Mouse (Mus musculus): ENCODE measurements around the gene Iqcj.

Iqcj gene

DNA sequence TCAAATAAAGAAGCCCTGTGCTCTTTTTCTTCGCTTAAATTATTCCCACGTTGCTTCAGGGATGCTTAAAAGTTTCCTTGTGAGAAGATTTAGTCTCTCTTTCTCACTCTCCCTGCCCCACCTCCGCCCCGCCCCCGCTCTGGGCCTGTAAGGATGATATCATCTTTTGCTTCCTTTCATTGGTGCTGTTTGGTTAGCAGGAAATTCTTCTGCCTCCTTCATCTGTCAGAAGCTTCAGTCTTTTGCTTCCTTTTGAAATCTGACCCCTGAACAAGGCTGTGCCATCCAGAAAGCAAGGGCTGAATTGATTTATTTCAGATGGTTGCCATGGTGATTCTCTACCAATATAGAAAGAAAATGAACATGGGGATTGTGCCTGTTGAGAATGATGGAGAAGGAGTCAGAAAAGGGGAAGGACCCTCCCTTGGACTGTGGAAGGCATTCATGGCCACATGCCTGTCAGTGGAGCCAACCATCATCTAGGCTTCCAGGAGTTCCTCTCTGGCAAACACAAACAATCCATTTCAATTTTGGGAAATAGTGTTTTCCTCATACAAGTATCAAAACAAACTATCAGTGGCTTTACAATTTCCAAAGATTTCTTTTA, 62.5 kb downstream of the Iqcj start:
- in situ Hi-C loops (cut with MboI, MseI) = no loop called here

DNA sequence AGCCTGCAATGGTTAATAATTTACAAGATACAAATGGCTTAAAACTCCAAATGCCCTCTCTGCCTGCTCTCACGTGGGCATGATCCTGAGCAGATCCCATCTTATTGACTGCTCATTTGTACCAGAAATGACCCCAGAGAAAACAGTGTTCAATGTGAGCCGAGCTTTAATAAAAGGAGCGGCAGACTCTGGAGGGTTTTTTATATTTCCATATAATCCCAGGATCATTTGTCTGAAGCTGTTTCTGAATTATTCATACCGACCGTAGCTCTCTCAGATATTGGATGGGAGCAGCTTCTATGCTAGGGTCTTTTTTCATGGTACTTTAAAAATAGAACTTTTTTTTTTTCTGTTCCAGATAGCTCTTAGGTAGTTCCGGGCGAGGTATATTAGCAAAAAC, 67.7 kb downstream of the Iqcj start:
- in situ Hi-C loops (cut with MboI, MseI) = no loop called here

GRCm38 (mm10) chr3:67960133-67960532, 68.1 kb downstream of the Iqcj start:
- in situ Hi-C loops (cut with MboI, MseI) = no loop called here

GRCm38 (mm10) chr3:67960727-67961126, 68.7 kb downstream of the Iqcj start:
- in situ Hi-C loops (cut with MboI, MseI) = no loop called here

DNA sequence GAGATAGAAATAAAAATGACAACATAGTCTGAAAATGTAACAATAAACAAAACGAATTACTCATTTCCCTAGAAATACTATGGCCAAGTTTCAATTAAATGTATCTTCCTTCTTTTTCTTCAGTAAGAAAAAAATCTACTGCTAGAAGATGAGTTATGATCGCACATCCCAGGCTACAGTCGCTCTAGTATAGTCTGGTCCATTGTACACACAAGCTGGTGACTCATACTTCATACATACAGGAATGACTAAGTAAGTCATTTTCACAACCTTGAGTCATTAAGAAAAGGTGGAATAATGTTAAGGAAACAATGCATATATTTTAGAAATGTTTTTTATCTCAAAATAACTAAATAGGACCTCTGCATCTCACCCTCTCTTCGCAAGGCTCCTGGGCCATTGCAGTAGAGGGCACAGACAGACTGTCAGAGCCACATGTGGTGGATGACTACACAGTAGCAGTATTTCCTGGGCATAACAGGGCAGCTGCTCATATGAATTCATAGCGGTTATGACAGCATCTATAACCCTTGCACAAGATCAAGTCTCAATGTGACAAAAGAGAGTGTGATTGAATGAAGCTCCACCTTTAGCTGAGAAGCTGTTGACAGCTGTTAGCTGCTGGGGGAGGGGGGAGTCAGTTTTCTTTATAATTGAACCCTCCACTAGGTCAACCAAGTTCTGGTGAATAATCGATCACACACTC, 70.1 kb downstream of the Iqcj start:
- in situ Hi-C loops (cut with MboI, MseI) = no loop called here

DNA sequence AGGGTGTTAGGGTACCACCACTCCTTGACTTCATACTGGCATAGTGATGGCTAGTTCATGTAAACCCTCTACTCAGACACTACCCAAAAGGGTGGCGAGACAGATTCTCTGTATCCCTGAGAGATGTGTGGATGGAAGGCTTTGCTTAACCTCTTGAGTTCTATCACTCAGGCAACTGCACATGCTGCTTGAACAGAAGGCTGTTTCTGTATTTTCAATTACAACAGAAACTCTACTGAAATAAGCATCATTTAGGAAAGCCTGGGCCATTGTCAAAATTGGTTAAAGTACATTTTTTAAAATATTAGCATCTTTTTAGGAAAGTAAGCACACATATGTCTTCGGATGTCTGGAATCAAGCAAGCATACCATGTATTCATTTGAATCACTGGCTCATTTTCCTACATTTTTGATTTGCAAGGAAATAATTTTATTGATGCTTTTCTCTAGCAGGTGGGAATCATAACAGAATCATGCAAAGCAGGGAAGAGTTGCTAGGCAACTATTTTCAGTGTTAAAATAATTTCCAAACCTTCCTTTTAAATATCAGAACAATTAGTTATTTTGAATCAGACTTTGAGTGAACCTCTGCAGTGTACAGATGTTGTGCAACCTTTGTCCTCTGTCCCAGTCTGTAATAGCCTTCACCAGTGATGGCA, 82.4 kb downstream of the Iqcj start:
- in situ Hi-C loops (cut with MboI, MseI) = loop anchor here in 1 of 2 experiments (10.0 kb wide), 1 partner anchor 1990 kb away; no protein-coding TSS in a partner anchor

DNA sequence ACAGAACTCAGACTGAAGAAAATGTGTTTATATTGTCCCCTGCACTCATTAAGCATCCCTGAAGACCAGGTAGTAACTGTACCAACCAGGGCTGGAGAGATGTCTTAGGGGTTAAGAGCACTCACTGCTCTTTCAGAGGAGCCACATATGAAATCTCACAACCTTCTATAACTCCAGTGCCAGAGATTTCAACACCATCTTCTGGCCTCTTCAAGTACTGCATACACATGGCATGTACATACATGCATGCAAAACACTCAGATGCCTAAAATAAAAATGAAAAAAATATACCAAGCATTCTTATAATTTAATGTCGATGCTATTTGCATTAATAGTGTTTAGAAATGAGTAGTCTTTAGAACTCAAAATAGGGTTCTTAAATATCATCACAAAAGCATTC, 88.0 kb downstream of the Iqcj start:
- in situ Hi-C loops (cut with MboI, MseI) = no loop called here

DNA sequence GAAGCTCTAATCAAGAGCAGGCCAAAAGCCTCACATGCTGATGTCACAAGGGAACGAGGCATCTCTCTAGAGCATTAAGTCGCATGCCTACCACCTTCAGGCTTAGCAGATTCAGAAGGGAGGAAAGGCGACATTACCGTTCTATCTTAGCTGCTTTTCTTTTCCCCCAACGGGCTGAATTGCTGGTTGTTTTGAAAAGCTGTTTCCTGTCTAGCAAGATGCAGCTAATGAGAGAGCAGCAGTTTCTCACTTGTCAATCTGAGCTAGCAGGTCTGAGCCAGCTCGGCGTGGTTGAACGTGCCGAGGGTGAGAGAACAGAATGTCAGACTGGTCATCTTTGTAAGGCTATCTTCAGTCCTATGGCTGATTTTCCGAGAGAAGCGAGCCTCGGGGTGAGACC, 91.3 kb downstream of the Iqcj start:
- in situ Hi-C loops (cut with MboI, MseI) = no loop called here

DNA sequence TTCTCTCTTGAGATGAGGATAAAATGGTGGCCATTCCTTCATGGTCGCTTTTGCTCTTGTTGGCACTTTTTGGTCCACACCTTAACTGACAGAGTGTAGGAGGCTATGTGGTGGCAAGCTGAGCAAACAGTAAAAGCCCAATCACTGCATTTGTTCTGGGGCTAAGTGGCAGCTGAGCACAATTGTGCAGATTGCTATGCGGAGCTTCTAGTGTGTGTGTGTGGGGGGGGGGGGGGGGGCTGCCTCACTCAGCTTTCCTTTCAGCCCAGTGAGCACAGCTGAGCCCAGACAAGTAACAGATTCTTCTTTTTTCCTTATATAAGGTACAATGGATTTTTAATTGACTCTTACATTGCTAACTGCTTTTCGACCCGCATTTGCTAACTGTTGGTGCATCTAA, 110.4 kb downstream of the Iqcj start:
- in situ Hi-C loops (cut with MboI, MseI) = no loop called here

DNA sequence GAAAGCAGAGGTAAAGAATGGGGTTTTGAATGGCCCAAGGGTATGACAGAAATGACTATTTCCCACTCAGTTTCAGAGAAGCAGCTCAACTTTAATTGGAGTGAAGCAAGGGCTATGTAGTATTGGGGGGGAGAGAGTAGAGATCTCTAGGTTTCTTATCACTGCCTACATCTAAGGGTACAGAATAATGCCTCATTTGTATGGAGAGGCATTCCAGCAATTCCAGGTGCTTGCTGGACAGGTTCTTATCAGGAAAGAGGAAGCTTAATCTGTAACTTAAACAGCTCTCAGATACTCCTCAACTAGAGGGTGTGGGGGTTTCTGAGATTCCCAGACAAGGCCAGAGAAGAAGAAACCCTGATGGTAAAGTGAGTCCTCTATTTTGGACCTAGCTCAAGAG, 120.3 kb downstream of the Iqcj start:
- in situ Hi-C loops (cut with MboI, MseI) = no loop called here

- in situ Hi-C loops (cut with MboI, MseI) = no loop called here
Observed at GRCm38 (mm10) chr3:68015786-68016185, 123.8 kb downstream of the Iqcj start.

DNA sequence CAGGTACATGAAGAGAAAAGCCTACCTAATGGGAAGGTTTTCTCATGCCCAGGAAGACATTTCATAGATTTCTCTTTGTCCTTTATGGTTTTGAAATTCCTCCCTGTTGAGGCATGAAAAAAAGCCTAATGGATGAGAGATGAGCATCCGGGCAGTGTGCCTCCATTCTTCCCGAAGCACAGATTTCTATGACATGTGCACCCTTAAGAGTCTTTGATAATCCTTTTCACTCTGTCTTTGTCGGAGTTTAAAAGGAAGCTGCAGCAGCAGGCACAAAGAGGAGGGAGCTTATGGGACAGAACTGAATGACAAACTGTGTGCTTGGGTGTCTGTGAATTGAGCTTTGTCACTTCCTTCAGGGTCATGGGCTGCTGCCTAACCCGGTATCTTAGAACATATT, 127.4 kb downstream of the Iqcj start:
- in situ Hi-C loops (cut with MboI, MseI) = no loop called here

GRCm38 (mm10) chr3:68036097-68036496, 144.1 kb downstream of the Iqcj start:
- in situ Hi-C loops (cut with MboI, MseI) = no loop called here

DNA sequence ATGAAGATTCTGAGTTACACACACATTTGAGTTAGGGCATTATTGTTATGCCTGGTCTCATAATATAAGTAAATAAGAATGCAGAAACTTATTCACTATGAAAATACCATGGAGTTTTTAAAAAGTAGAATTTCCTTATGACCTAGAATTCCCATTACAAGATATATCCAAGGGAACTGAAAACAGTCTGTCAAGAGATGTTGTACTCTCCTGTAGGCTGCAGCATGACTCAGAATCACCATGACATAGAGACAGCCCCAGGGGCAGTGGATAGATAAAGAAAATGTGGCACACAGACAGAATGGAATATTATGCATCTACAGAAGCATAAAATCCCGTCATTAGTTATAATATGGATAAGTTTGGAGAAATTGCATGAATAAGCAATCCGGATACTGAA, 150.9 kb downstream of the Iqcj start:
- in situ Hi-C loops (cut with MboI, MseI) = loop anchor here (5.0 to 10.0 kb wide), 4 partner anchors 421 to 531 kb away; partner anchors contain the start of gene Rarres1 (in 1 of the 2)

DNA sequence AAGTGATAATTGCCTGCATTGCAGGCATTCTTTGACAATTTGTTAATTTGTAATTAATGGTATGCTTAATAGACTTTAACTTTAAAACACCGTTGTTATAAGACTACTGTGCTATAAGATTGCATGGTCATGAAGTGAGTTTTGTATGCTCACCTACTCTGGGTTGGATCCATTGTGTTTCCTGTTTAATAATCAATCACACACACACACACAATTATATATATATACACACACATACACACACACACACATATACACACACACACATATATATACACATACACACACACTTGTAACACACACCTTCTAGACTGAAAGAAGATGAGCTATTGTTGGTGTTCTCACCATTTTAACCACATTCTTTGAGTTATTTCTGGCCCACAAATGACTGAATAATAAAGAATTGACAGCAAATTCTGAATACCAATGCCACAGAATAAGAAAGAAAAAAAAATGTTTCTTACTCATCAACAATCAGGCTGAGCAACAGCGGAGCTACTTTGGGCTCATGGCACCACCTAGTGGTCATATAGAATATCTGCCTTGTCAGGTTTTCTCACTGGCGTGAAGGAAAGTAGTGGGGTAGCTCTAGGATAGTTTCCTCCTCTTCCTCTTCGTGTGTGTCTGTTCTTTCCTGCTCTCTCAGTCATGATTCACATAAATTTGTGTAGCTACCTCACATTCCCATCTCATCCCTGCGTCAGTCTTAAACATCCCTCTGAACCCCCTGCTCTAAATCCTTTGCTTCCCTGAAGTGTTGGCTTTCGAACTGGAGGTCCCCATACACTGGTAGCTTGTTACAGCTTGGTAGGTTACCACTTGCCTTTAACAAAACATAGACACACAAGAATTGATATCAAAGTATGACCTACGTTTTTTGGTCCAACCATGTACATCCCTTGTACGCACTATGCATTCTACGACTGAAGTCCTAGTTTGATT, 153.7 kb downstream of the Iqcj start:
- in situ Hi-C loops (cut with MboI, MseI) = loop anchor here in 1 of 2 experiments (10.0 kb wide), 2 partner anchors 499 to 531 kb away; partner anchors contain the start of gene Rarres1

GRCm38 (mm10) chr3:68053538-68053937, 161.5 kb downstream of the Iqcj start:
- in situ Hi-C loops (cut with MboI, MseI) = loop anchor here (10.0 to 25.0 kb wide), 3 partner anchors 429 to 1581 kb away; partner anchors contain the start of gene Mlf1 (in 1 of the 2)

GRCm38 (mm10) chr3:68055071-68055470, 163.1 kb downstream of the Iqcj start:
- in situ Hi-C loops (cut with MboI, MseI) = loop anchor here (5.0 to 25.0 kb wide), 4 partner anchors 430 to 1580 kb away; partner anchors contain the start of gene Mlf1 (in 1 of the 2)

- in situ Hi-C loops (cut with MboI, MseI) = loop anchor here (5.0 to 25.0 kb wide), 4 partner anchors 432 to 1578 kb away; partner anchors contain the start of gene Mlf1 (in 1 of the 2)
Observed at GRCm38 (mm10) chr3:68056373-68057275, 164.6 kb downstream of the Iqcj start.

DNA sequence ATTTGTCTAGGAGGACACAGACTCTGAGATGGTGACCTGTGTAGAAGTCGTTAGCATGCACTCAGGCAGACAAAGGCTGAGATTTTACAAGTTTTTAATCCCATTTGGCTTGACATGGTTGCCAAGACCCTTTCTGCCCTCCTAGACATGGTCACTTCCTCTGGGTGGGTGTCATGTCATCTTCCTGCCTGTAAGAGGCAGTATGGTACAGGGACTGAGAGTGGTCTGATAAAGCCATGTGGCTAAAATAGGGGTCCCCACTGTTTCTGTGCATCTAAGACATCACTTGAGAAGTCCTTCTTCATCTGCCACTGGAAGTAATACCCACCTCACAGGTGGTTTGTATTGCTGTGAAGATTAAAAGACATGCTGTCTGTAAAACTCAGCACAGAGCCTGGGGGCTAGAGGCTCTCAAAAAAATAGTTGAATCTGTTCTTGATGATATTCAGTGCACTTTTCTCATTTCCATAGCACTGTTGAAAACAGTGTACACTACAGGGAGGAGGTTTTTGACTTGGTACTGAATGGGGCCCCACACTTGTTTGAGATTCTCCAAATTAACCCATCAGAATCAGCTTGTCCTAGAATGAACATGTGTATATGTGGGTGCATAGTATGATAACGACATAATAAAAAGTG, 167.3 kb downstream of the Iqcj start:
- in situ Hi-C loops (cut with MboI, MseI) = loop anchor here (5.0 to 25.0 kb wide), 4 partner anchors 434 to 1576 kb away; partner anchors contain the start of gene Mlf1 (in 1 of the 2)

All from T-helper 17 cell (primary cell).